Mouse (Mus musculus) heart, adult 2 months (tissue): ENCODE measurements around the gene Dph3. TPM values are rescaled to one million over a fixed set of nuclear protein-coding genes. Genes with fewer than 3 reads are reported as not detected.

Experiments
- DNase-seq, 2 experiments: peaks; one replicate each; pipeline ENCODE4 v3.0.0; 2021
- H3K27ac ChIP-seq: fragments of 200-600 bp; 2 replicates; pipeline ENCODE4 v1.8.1; 2022
- H3K27me3 ChIP-seq: fragments of 200-500 bp; 2 replicates; pipeline ENCODE4 v1.6.1; 2012; ENCODE audit warnings: mild to moderate bottlenecking, low read length, inconsistent platforms, mixed read lengths; ENCODE audit not compliant: control insufficient read depth, insufficient read depth
- H3K36me3 ChIP-seq: fragments of 200-500 bp; 2 replicates; pipeline ENCODE4 v1.6.1; 2012; ENCODE audit warnings: low read length, inconsistent platforms; ENCODE audit not compliant: control insufficient read depth, insufficient read depth
- H3K4me1 ChIP-seq: fragments of 200-500 bp; 2 replicates; pipeline ENCODE4 v1.6.1; 2011; ENCODE audit warnings: low read length; ENCODE audit not compliant: control insufficient read depth, insufficient read depth
- H3K4me3 ChIP-seq: fragments of 200-600 bp; 2 replicates; pipeline ENCODE4 v1.8.1; 2022
- H3K79me2 ChIP-seq: fragments of 200-500 bp; replicated peaks from 2 replicates; pipeline ENCODE4 v1.6.1; 2012; ENCODE audit warnings: mild to moderate bottlenecking, inconsistent platforms, low read length, moderate library complexity, mixed read lengths; ENCODE audit not compliant: control insufficient read depth, insufficient read depth
- H3K9ac ChIP-seq: fragments of 200-500 bp; 2 replicates; pipeline ENCODE4 v1.6.1; 2012; ENCODE audit warnings: low read depth, mild to moderate bottlenecking, control low read depth, inconsistent platforms, low read length, mixed read lengths
- CTCF ChIP-seq: fragments of 200-600 bp; IDR thresholded peaks from 2 replicates; pipeline ENCODE4 v1.8.1; 2022; ENCODE audit warnings: antibody characterized with exemption, mild to moderate bottlenecking, moderate library complexity
- EP300 ChIP-seq: fragments of 200-500 bp; IDR thresholded peaks from 2 replicates; pipeline ENCODE4 v1.6.1; 2011; ENCODE audit warnings: low read depth, low read length, control low read depth; ENCODE audit not compliant: insufficient read depth
- POLR2A ChIP-seq: fragments of 200-500 bp; IDR thresholded peaks from 2 replicates; pipeline ENCODE4 v1.6.1; 2011; ENCODE audit warnings: mild to moderate bottlenecking, low read depth, low read length, control low read depth; ENCODE audit not compliant: insufficient read depth
- WGBS: fragments of 180-500 bp; shearing (Covaris S2); methylation state at CpG from one replicate; pipeline ENCODE4 v1.1.7; 2018; 5-methylcytosine and 5-hydroxymethylcytosine counted together
- intact Hi-C: fragments of 180-260 bp; cut with DNase I; formaldehyde crosslinking; loops from one replicate; pipeline ENCODE4 v1.15.1; 2025
- polyA plus RNA-seq: library from polyadenylated mRNA; depleted of rRNA; stranded (reverse); fragments of >200 nt; gene quantifications from 2 replicates; pipeline ENCODE4 v1.2.3, GENCODE M21; 2012
- total RNA-seq, 2 experiments: library from RNA; stranded (reverse); gene quantifications; 2 replicates each; pipeline ENCODE4 v1.2.3; 2021

The Dph3 gene
- total and polyA plus RNA-seq, 3 experiments, result 40.2 to 99.2 (median 81.7) TPM

- Histone ChIP-seq H3K9ac (no peak overlapping the region), H3K27me3 (no peaks in the 10 kb centered on the region), H3K27ac (no peak overlapping the region), H3K36me3 (peaks cover 3% of the 10 kb centered on the region), H3K4me1 (peaks cover 1% of the 10 kb centered on the region; the same call in 1 of the 2 replicates), H3K79me2 (no peaks in the 10 kb centered on the region), H3K4me3 (no peak overlapping the region)
- no peak for DNase-seq
- intact Hi-C loops, result no loop called here
- TF ChIP-seq CTCF (no peak), EP300 (no peak), POLR2A (no peak)
- 90% methylated on average over 2 of the region's 2 CpGs for WGBS
These were observed 2.1 kb downstream of the Dph3 start for GRCm38 (mm10) chr14:32083466-32083865.

- H3K36me3 ChIP-seq, result peaks cover 3% of the 10 kb centered on the region
- H3K27ac ChIP-seq, result no peak overlapping the region
- DNase-seq, result no peak
- H3K79me2 ChIP-seq, result no peaks in the 10 kb centered on the region
- no peak overlapping the region for H3K4me3 ChIP-seq
- no peak overlapping the region for H3K9ac ChIP-seq
- intact Hi-C loops, result no loop called here
- H3K27me3 ChIP-seq, result no peaks in the 10 kb centered on the region
- H3K4me1 ChIP-seq, result 0 out of 2 replicates have a peak, but pooled peaks cover 1% of the 10 kb centered on the region
- WGBS, result 82% methylated on average over 6 of the region's 6 CpGs
- TF ChIP-seq EP300, result no peak
- TF ChIP-seq POLR2A, result no peak
- no peak for TF ChIP-seq CTCF
These were observed 2.6 kb downstream of the Dph3 start for GRCm38 (mm10) chr14:32082891-32083290.

GRCm38 (mm10) chr14:32081026-32081425 lies 4.5 kb downstream of the Dph3 start:
- no peak for DNase-seq
- Histone ChIP-seq H3K27me3 (no peaks in the 10 kb centered on the region), H3K27ac (no peak overlapping the region), H3K36me3 (peaks cover 3% of the 10 kb centered on the region), H3K4me1 (no peaks in the 10 kb centered on the region; the same call in 1 of the 2 replicates), H3K79me2 (no peaks in the 10 kb centered on the region), H3K9ac (no peak overlapping the region), H3K4me3 (no peak overlapping the region)
- intact Hi-C loops, result no loop called here
- TF ChIP-seq POLR2A, result no peak
- TF ChIP-seq CTCF, result no peak
- TF ChIP-seq EP300, result no peak
- WGBS, result 81% methylated on average over 10 of the region's 10 CpGs

- Histone ChIP-seq H3K27me3 (no peaks in the 10 kb centered on the region), H3K36me3 (no peaks in the 10 kb centered on the region), H3K4me3 (no peak overlapping the region), H3K9ac (no peak overlapping the region), H3K4me1 (peaks cover 12% of the 10 kb centered on the region), H3K27ac (no peak overlapping the region), H3K79me2 (no peaks in the 10 kb centered on the region)
- intact Hi-C loops, result loop anchor here (1.0 to 2.0 kb wide), 5 partner anchors 20 to 420 kb away; no protein-coding TSS in a partner anchor
- TF ChIP-seq POLR2A (no peak), EP300 (peak; percentile 95), CTCF (peak; percentile 98)
- 37% methylated on average over 8 of the region's 8 CpGs for WGBS
- DNase-seq, result peak; percentile 66 to 84
These were observed 8.5 kb downstream of the Dph3 start for GRCm38 (mm10) chr14:32076896-32077575.

GRCm38 (mm10) chr14:32073901-32074300 lies 11.6 kb downstream of the Dph3 start:
- Histone ChIP-seq H3K36me3 (no peaks in the 10 kb centered on the region), H3K79me2 (no peaks in the 10 kb centered on the region), H3K9ac (no peak overlapping the region), H3K4me1 (peaks cover 12% of the 10 kb centered on the region), H3K4me3 (no peak overlapping the region), H3K27me3 (no peaks in the 10 kb centered on the region), H3K27ac (peak overlapping the region; percentile 75)
- TF ChIP-seq CTCF, result no peak
- TF ChIP-seq EP300, result no peak
- no peak for TF ChIP-seq POLR2A
- no peak for DNase-seq
- intact Hi-C loops, result no loop called here
- 55% methylated on average over 7 of the region's 7 CpGs for WGBS

GRCm38 (mm10) chr14:32073211-32073685 lies 12.3 kb downstream of the Dph3 start:
- intact Hi-C loops, result no loop called here
- peak; percentile 59 to 85 for DNase-seq
- Histone ChIP-seq H3K79me2 (no peaks in the 10 kb centered on the region), H3K27me3 (no peaks in the 10 kb centered on the region), H3K4me1 (peaks cover 16% of the 10 kb centered on the region), H3K9ac (no peak overlapping the region), H3K36me3 (no peaks in the 10 kb centered on the region), H3K27ac (peak overlapping the region; percentile 75), H3K4me3 (no peak overlapping the region)
- 11% methylated on average over 8 of the region's 8 CpGs for WGBS
- TF ChIP-seq CTCF (no peak), POLR2A (no peak), EP300 (no peak; the same call in 1 of the 2 replicates)
